Mouse (Mus musculus): ENCODE results near the gene Jmjd1c. TPM values are rescaled to one million over a fixed set of nuclear protein-coding genes. Genes with fewer than 3 reads are reported as not detected.

Gene Jmjd1c
- polyA plus RNA-seq, 1 experiment, result 22.7 TPM

- no peaks in the 10 kb centered on the region for H3K27me3 ChIP-seq (ENCODE audit: control insufficient read depth, insufficient read depth, low read length)
- H3K27ac ChIP-seq (ENCODE audit: insufficient read depth, low read depth, low read length), result peak overlapping the region; percentile 38
- 72% methylated on average over 5 of the region's 5 CpGs for WGBS
- no peaks in the 10 kb centered on the region for H3K36me3 ChIP-seq (ENCODE audit: control insufficient read depth, insufficient read depth, low read length)
- no peak overlapping the region for H3K4me3 ChIP-seq (ENCODE audit: low read depth, low read length)
- H3K4me1 ChIP-seq (ENCODE audit: control insufficient read depth, insufficient read depth, insufficient read length, low read length), result peaks cover 5% of the 10 kb centered on the region; the same call in 1 of the 2 replicates
- TF ChIP-seq POLR2A (IDR thresholded peaks at IDR 0.05; ENCODE audit: low read depth, low read length) (no peak), CTCF (IDR thresholded peaks at IDR 0.05; ENCODE audit: extremely low read depth, insufficient read length, insufficient replicate concordance, low read depth, low read length) (no peak)
Measured at GRCm38 (mm10) chr10:67071884-67072283, 24.0 kb upstream of the Jmjd1c start.

DNA sequence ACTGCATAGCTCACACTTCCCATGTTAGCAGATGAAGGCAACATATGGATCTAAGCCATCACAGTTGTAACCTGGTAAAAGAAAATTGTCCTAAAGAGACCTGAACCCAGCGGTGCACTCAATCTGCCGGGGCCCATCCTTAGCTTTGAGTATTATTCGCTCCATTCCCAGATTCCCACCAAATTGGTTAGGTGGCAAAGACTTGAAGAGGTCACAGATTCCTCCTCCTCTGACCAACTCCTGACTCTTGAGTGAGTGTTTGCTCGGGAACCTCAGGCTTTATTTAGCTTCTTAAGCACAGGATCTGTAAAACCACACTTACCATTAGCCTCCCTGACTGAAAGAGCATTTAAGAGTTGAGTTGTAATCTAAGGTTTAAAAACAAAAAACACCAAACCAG, 23.3 kb upstream of the Jmjd1c start:
- Histone ChIP-seq H3K36me3 (ENCODE audit: control insufficient read depth, insufficient read depth, low read length) (no peaks in the 10 kb centered on the region), H3K27me3 (ENCODE audit: control insufficient read depth, insufficient read depth, low read length) (no peaks in the 10 kb centered on the region), H3K4me1 (ENCODE audit: control insufficient read depth, insufficient read depth, insufficient read length, low read length) (peaks cover 5% of the 10 kb centered on the region; the same call in 1 of the 2 replicates), H3K27ac (ENCODE audit: insufficient read depth, low read depth, low read length) (no peak overlapping the region), H3K4me3 (ENCODE audit: low read depth, low read length) (no peak overlapping the region)
- WGBS, result 91% methylated on average over 4 of the region's 4 CpGs
- TF ChIP-seq CTCF (IDR thresholded peaks at IDR 0.05; ENCODE audit: extremely low read depth, insufficient read length, insufficient replicate concordance, low read depth, low read length), result no peak
- no peak for TF ChIP-seq POLR2A (IDR thresholded peaks at IDR 0.05; ENCODE audit: low read depth, low read length)

DNA sequence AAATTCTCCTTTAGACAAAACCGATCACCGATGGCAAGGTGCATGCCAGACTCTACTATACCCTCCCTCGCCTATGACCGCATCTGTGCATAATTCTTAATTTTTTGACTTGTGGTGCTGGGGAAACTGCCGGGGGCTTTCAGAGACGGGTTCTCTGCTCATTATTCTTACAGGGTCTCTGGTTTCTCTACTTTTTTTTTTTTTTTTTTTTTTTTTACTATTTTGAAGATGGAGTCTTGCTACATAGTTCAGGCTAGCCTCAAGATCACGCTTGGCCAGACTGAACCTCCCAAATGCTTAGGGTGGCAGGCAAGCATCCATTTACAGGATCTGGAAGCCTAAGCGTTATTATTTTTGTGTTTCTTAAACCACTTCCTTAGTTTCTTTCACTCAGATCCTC, 22.3 kb upstream of the Jmjd1c start:
- H3K27ac ChIP-seq (ENCODE audit: insufficient read depth, low read depth, low read length), result no peak overlapping the region
- H3K4me3 ChIP-seq (ENCODE audit: low read depth, low read length), result no peak overlapping the region
- peaks cover 6% of the 10 kb centered on the region; the same call in 1 of the 2 replicates for H3K4me1 ChIP-seq (ENCODE audit: control insufficient read depth, insufficient read depth, insufficient read length, low read length)
- H3K27me3 ChIP-seq (ENCODE audit: control insufficient read depth, insufficient read depth, low read length), result no peaks in the 10 kb centered on the region
- no peaks in the 10 kb centered on the region for H3K36me3 ChIP-seq (ENCODE audit: control insufficient read depth, insufficient read depth, low read length)
- WGBS, result 94% methylated on average over 8 of the region's 8 CpGs
- TF ChIP-seq CTCF (IDR thresholded peaks at IDR 0.05; ENCODE audit: extremely low read depth, insufficient read length, insufficient replicate concordance, low read depth, low read length) (no peak), POLR2A (IDR thresholded peaks at IDR 0.05; ENCODE audit: low read depth, low read length) (no peak)

DNA sequence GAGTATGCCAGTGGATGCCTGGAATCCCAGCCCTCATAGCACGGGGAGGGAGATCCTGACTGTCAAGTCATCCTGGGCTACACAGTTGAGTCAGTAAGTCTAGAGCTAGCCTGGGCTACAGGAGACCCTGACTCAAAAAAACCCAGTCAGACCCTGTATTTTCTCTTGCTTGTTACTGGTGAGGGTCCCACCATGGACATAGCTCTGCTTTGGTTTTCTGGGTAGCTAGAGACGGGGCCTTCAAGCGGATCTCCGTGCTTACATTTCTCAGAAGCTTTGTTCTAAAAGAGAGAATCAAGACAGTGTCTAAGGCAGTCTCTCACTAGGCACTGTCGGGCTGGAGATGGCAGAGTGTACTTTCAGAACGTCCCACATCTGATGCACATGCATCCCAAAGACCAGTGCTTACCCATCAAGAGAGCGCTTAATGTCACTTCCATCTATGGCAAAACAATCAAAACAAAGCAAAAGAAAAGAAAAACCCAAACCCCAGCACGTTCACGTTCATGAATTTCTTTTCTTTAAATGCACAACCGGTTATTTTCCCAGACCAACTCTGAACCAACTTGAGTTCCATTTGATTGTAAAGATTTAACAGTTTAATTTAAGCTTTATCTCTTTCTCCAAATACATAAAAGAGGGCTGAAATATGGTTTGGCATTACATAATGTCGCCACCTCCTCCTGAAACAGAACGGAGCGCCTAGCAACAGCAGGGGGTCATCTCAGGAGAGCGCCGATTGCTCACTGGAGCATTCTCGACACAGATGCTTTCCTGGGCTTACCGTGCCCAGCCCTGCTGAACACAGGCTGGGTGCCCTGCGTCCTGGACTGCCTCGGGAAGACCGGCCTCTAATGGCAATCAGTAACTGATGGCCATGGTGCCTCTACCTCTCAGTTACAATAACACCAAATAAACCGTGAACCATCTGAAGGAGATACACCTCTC, 19.7 kb upstream of the Jmjd1c start:
- H3K4me3 ChIP-seq (ENCODE audit: low read depth, low read length), result no peak overlapping the region
- H3K36me3 ChIP-seq (ENCODE audit: control insufficient read depth, insufficient read depth, low read length), result no peaks in the 10 kb centered on the region
- no peak overlapping the region for H3K27ac ChIP-seq (ENCODE audit: insufficient read depth, low read depth, low read length)
- H3K27me3 ChIP-seq (ENCODE audit: control insufficient read depth, insufficient read depth, low read length), result no peaks in the 10 kb centered on the region
- 85% methylated on average over 21 of the region's 21 CpGs for WGBS
- TF ChIP-seq POLR2A (IDR thresholded peaks at IDR 0.05; ENCODE audit: low read depth, low read length) (no peak), CTCF (IDR thresholded peaks at IDR 0.05; ENCODE audit: extremely low read depth, insufficient read length, insufficient replicate concordance, low read depth, low read length) (no peak)
- H3K4me1 ChIP-seq (ENCODE audit: control insufficient read depth, insufficient read depth, insufficient read length, low read length), result peaks cover 12% of the 10 kb centered on the region; the same call in 1 of the 2 replicates

DNA sequence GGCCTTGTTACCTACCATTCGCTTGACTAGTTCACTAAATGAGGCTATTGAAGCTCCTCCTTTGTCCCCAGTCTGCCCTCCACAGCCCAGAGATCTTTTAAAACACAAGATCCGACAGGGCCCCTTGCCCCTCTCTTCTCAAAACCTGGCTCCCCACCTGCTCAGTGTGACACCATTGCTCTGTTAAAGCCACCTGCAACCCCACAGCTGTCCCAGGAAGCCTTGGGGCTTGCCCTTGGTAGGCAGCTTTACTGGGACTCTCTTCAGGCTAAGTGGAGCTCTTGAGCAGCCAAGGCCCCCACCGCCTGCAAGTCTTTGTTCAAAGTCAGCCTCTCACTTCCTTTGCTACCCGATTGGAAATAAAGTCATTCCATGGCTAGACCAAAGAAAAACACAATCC, 16.9 kb upstream of the Jmjd1c start:
- no peaks in the 10 kb centered on the region for H3K36me3 ChIP-seq (ENCODE audit: control insufficient read depth, insufficient read depth, low read length)
- WGBS, result 85% methylated on average over 4 of the region's 4 CpGs
- H3K4me1 ChIP-seq (ENCODE audit: control insufficient read depth, insufficient read depth, insufficient read length, low read length), result peaks cover 9% of the 10 kb centered on the region; the same call in 1 of the 2 replicates
- no peaks in the 10 kb centered on the region for H3K27me3 ChIP-seq (ENCODE audit: control insufficient read depth, insufficient read depth, low read length)
- no peak overlapping the region for H3K4me3 ChIP-seq (ENCODE audit: low read depth, low read length)
- no peak overlapping the region for H3K27ac ChIP-seq (ENCODE audit: insufficient read depth, low read depth, low read length)
- TF ChIP-seq CTCF (IDR thresholded peaks at IDR 0.05; ENCODE audit: extremely low read depth, insufficient read length, insufficient replicate concordance, low read depth, low read length), result no peak
- no peak for TF ChIP-seq POLR2A (IDR thresholded peaks at IDR 0.05; ENCODE audit: low read depth, low read length)

GRCm38 (mm10) chr10:67081206-67082007, 14.5 kb upstream of the Jmjd1c start:
- no peak overlapping the region for H3K27ac ChIP-seq (ENCODE audit: insufficient read depth, low read depth, low read length)
- WGBS, result 82% methylated on average over 18 of the region's 18 CpGs
- H3K27me3 ChIP-seq (ENCODE audit: control insufficient read depth, insufficient read depth, low read length), result no peaks in the 10 kb centered on the region
- H3K4me1 ChIP-seq (ENCODE audit: control insufficient read depth, insufficient read depth, insufficient read length, low read length), result peaks cover 12% of the 10 kb centered on the region; the same call in 1 of the 2 replicates
- H3K4me3 ChIP-seq (ENCODE audit: low read depth, low read length), result no peak overlapping the region
- TF ChIP-seq POLR2A (IDR thresholded peaks at IDR 0.05; ENCODE audit: low read depth, low read length), result no peak
- TF ChIP-seq CTCF (IDR thresholded peaks at IDR 0.05; ENCODE audit: extremely low read depth, insufficient read length, insufficient replicate concordance, low read depth, low read length), result no peak
- H3K36me3 ChIP-seq (ENCODE audit: control insufficient read depth, insufficient read depth, low read length), result no peaks in the 10 kb centered on the region

Measured in small intestine, adult 2 months (tissue).